Mouse (Mus musculus): ENCODE data around the gene 1110051M20Rik. TPM values are rescaled to one million over a fixed set of nuclear protein-coding genes. Genes with fewer than 3 reads are reported as not detected.

Gene 1110051M20Rik
- polyA plus RNA-seq, 1 experiment from 2014 or later, result 42.3 TPM

DNA sequence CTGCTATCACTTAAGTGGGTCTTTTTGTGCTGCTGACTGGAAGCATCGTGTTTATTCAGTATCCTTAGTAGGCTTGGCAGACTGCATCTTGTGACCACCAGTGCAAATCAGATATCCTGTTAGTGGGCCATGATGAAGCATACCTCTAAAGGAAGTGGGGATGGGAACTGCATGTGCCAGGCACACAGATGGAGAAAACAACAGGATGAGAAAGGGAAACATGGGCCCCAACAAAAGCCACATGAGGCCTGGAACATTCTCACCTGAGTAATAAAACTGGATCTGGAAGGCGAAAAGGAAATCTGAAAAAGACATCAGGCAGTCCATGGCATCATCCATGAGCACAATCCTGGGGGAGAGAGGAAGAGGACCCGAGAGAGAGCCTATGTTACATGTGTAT, 160.5 kb downstream of the 1110051M20Rik start:
- Histone ChIP-seq H3K36me3 (ENCODE audit: control insufficient read depth, insufficient read depth, low read length) (no peaks in the 10 kb centered on the region), H3K9me3 (replicated peaks; ENCODE audit: control insufficient read depth, low read length) (no peaks in the 10 kb centered on the region), H3K4me2 (ENCODE audit: low read depth, low read length) (no peak overlapping the region), H3K9ac (ENCODE audit: low read length) (no peak overlapping the region), H3K27ac (ENCODE audit: low read length) (peak overlapping the region; percentile 74; the same call in 1 of the 2 replicates), H3K27me3 (ENCODE audit: control insufficient read depth, insufficient read depth, low read length) (no peaks in the 10 kb centered on the region), H3K4me3 (replicated peaks; ENCODE audit: low read length) (no peak overlapping the region), H3K4me1 (ENCODE audit: control insufficient read depth, insufficient read depth, low read length) (peaks cover 17% of the 10 kb centered on the region; the same call in 1 of the 2 replicates)
- 75% methylated on average over 3 of the region's 3 CpGs for WGBS
- no peak for ATAC-seq (ENCODE audit: insufficient read depth, low FRiP score)

DNA sequence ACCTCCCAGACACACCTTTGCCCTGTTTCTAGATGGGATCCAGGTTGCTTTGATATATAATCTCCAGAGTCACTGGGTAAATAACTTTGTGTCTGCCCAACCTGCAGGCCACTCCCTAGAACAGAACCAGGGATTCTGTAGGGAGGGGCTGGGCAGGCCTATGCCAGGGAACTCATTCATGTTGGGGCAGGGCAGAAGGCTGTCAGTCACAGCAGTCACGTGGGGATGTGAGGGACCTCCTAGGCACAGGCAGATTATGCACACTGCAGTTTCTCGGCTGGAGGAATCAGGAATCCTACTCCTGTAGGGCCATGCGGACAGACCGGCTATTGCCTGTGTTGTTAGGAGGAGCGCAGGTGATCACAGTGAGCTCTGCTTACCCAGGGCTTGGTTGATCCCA, 163.1 kb downstream of the 1110051M20Rik start:
- ATAC-seq (ENCODE audit: insufficient read depth, low FRiP score), result peak; percentile 90
- no peaks in the 10 kb centered on the region for H3K9me3 ChIP-seq (replicated peaks; ENCODE audit: control insufficient read depth, low read length)
- H3K4me1 ChIP-seq (ENCODE audit: control insufficient read depth, insufficient read depth, low read length), result peaks cover 17% of the 10 kb centered on the region; the same call in 1 of the 2 replicates
- H3K4me2 ChIP-seq (ENCODE audit: low read depth, low read length), result no peak overlapping the region
- 54% methylated on average over 5 of the region's 5 CpGs for WGBS
- H3K9ac ChIP-seq (ENCODE audit: low read length), result no peak overlapping the region
- H3K27me3 ChIP-seq (ENCODE audit: control insufficient read depth, insufficient read depth, low read length), result no peaks in the 10 kb centered on the region
- peak overlapping the region; percentile 68; the same call in 1 of the 2 replicates for H3K27ac ChIP-seq (ENCODE audit: low read length)
- no peak overlapping the region for H3K4me3 ChIP-seq (replicated peaks; ENCODE audit: low read length)
- H3K36me3 ChIP-seq (ENCODE audit: control insufficient read depth, insufficient read depth, low read length), result no peaks in the 10 kb centered on the region

- no peaks in the 10 kb centered on the region for H3K27me3 ChIP-seq (ENCODE audit: control insufficient read depth, insufficient read depth, low read length)
- H3K4me3 ChIP-seq (replicated peaks; ENCODE audit: low read length), result no peak overlapping the region
- no peaks in the 10 kb centered on the region for H3K9me3 ChIP-seq (replicated peaks; ENCODE audit: control insufficient read depth, low read length)
- H3K36me3 ChIP-seq (ENCODE audit: control insufficient read depth, insufficient read depth, low read length), result peaks cover 8% of the 10 kb centered on the region
- ATAC-seq (ENCODE audit: insufficient read depth, low FRiP score), result peak; percentile 19; the same call in 1 of the 2 replicates
- no peak overlapping the region for H3K4me2 ChIP-seq (ENCODE audit: low read depth, low read length)
- WGBS, result 61% methylated on average over 2 of the region's 2 CpGs
- H3K4me1 ChIP-seq (ENCODE audit: control insufficient read depth, insufficient read depth, low read length), result peaks cover 9% of the 10 kb centered on the region; the same call in 1 of the 2 replicates
- no peak overlapping the region for H3K9ac ChIP-seq (ENCODE audit: low read length)
- no peak overlapping the region; the same call in 1 of the 2 replicates for H3K27ac ChIP-seq (ENCODE audit: low read length)
Measured at GRCm38 (mm10) chr2:91279372-91279755, 165.1 kb downstream of the 1110051M20Rik start.

DNA sequence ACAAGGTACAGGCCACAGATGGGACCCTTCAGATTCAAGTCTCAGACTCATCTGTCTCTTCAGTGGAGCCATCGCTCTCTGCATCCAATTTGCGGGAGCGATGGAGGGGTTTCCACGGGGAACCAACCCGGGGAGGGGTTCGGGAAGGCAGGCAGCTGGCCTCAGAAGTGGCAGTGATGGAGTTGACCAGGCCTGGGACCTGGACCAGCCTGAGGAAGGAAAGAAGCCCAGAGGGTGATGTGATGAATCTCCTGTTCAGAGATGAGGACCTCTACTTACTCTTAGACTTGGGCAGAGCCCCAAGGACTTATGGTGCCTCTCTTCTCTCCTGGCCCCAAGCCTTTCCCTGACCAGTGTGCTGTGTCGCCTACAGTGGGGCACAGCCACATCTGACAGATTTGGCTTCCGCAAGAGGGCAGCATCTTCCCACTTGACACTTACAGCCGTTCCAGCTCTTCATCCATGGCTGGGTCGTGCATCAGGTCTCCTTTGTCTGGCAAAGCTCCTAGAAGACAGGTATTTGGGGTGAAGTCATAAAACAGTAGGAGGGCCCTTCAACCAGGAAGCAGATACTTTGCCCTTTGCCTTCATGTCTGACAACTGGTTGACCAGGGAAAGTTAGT, 165.6 kb downstream of the 1110051M20Rik start:
- Histone ChIP-seq H3K9me3 (replicated peaks; ENCODE audit: control insufficient read depth, low read length) (no peaks in the 10 kb centered on the region), H3K27ac (ENCODE audit: low read length) (no peak overlapping the region), H3K4me2 (ENCODE audit: low read depth, low read length) (no peak overlapping the region), H3K4me1 (ENCODE audit: control insufficient read depth, insufficient read depth, low read length) (peaks cover 6% of the 10 kb centered on the region; the same call in 1 of the 2 replicates), H3K9ac (ENCODE audit: low read length) (no peak overlapping the region), H3K4me3 (replicated peaks; ENCODE audit: low read length) (no peak overlapping the region), H3K27me3 (ENCODE audit: control insufficient read depth, insufficient read depth, low read length) (no peaks in the 10 kb centered on the region), H3K36me3 (ENCODE audit: control insufficient read depth, insufficient read depth, low read length) (peaks cover 8% of the 10 kb centered on the region)
- peak; percentile 63; the same call in 1 of the 2 replicates for ATAC-seq (ENCODE audit: insufficient read depth, low FRiP score)
- WGBS, result 29% methylated on average over 10 of the region's 10 CpGs

GRCm38 (mm10) chr2:91269687-91270133, 174.8 kb downstream of the 1110051M20Rik start:
- no peaks in the 10 kb centered on the region for H3K27me3 ChIP-seq (ENCODE audit: control insufficient read depth, insufficient read depth, low read length)
- peaks cover 10% of the 10 kb centered on the region for H3K4me1 ChIP-seq (ENCODE audit: control insufficient read depth, insufficient read depth, low read length)
- H3K4me2 ChIP-seq (ENCODE audit: low read depth, low read length), result no peak overlapping the region
- peaks cover 20% of the 10 kb centered on the region; the same call in 1 of the 2 replicates for H3K36me3 ChIP-seq (ENCODE audit: control insufficient read depth, insufficient read depth, low read length)
- ATAC-seq (ENCODE audit: insufficient read depth, low FRiP score), result no peak
- no peaks in the 10 kb centered on the region for H3K9me3 ChIP-seq (replicated peaks; ENCODE audit: control insufficient read depth, low read length)
- 93% methylated on average over 8 of the region's 8 CpGs for WGBS
- no peak overlapping the region for H3K4me3 ChIP-seq (replicated peaks; ENCODE audit: low read length)
- no peak overlapping the region for H3K9ac ChIP-seq (ENCODE audit: low read length)
- no peak overlapping the region for H3K27ac ChIP-seq (ENCODE audit: low read length)

DNA sequence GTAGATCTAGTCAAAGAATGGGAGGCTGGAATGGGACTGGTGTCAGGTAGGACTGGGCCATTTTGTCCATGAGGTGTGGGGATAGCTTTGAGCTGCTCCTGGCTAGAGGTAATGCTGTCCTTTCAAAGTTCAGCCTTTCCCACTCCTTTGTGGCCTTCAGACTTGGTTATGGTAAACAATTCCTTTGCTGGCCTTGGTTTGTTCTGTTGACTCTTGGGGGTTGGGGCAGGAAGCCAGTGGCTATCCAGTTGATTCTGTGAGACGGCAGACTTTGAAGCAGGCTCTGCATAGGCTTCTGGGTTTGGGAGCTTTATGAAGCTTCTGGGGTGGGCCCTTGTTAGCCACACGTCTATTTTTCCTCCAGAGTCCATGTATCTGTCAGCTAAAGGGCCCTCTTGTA, 175.8 kb downstream of the 1110051M20Rik start:
- Histone ChIP-seq H3K4me1 (ENCODE audit: control insufficient read depth, insufficient read depth, low read length) (peaks cover 14% of the 10 kb centered on the region), H3K36me3 (ENCODE audit: control insufficient read depth, insufficient read depth, low read length) (peaks cover 20% of the 10 kb centered on the region; the same call in 1 of the 2 replicates), H3K9me3 (replicated peaks; ENCODE audit: control insufficient read depth, low read length) (no peaks in the 10 kb centered on the region), H3K4me3 (replicated peaks; ENCODE audit: low read length) (no peak overlapping the region), H3K27me3 (ENCODE audit: control insufficient read depth, insufficient read depth, low read length) (no peaks in the 10 kb centered on the region), H3K4me2 (ENCODE audit: low read depth, low read length) (no peak overlapping the region), H3K27ac (ENCODE audit: low read length) (no peak overlapping the region), H3K9ac (ENCODE audit: low read length) (no peak overlapping the region)
- ATAC-seq (ENCODE audit: insufficient read depth, low FRiP score), result no peak
- WGBS, result 62% methylated on average over 2 of the region's 2 CpGs

DNA sequence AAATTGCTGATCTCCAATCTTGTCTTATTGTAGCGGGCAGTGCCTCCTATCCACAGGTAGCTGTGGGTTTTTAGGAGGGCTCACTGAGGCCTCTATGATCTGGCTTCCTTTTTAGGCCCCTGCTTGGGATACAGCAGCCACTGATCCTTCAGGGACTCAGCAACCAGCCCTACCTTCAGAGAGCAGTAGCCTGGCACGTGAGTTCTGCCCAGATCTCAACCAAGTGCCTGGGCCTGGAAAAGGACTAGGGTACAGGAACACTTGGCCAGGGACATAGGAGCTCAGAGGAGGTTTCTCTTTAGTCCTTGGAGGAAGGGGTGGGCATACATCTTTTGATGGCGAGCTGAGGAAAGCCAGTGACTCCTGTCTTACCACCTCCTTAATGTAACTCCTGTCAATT, 176.5 kb downstream of the 1110051M20Rik start:
- H3K4me3 ChIP-seq (replicated peaks; ENCODE audit: low read length), result no peak overlapping the region
- ATAC-seq (ENCODE audit: insufficient read depth, low FRiP score), result no peak
- no peaks in the 10 kb centered on the region for H3K27me3 ChIP-seq (ENCODE audit: control insufficient read depth, insufficient read depth, low read length)
- no peak overlapping the region for H3K27ac ChIP-seq (ENCODE audit: low read length)
- H3K9ac ChIP-seq (ENCODE audit: low read length), result no peak overlapping the region
- H3K4me1 ChIP-seq (ENCODE audit: control insufficient read depth, insufficient read depth, low read length), result peaks cover 14% of the 10 kb centered on the region
- peaks cover 20% of the 10 kb centered on the region; the same call in 1 of the 2 replicates for H3K36me3 ChIP-seq (ENCODE audit: control insufficient read depth, insufficient read depth, low read length)
- H3K4me2 ChIP-seq (ENCODE audit: low read depth, low read length), result no peak overlapping the region
- WGBS, result 90% methylated on average over 3 of the region's 3 CpGs
- no peaks in the 10 kb centered on the region for H3K9me3 ChIP-seq (replicated peaks; ENCODE audit: control insufficient read depth, low read length)

- Histone ChIP-seq H3K4me3 (replicated peaks; ENCODE audit: low read length) (peak within 1 kb of the TSS; percentile 85), H3K27me3 (ENCODE audit: control insufficient read depth, insufficient read depth, low read length) (no peaks in the 10 kb centered on the region), H3K9ac (ENCODE audit: low read length) (peak within 1 kb of the TSS; percentile 95), H3K36me3 (ENCODE audit: control insufficient read depth, insufficient read depth, low read length) (peaks cover 15% of the 10 kb centered on the region; the same call in 1 of the 2 replicates), H3K4me2 (ENCODE audit: low read depth, low read length) (peak within 1 kb of the TSS; percentile 88), H3K9me3 (replicated peaks; ENCODE audit: control insufficient read depth, low read length) (no peaks in the 10 kb centered on the region), H3K4me1 (ENCODE audit: control insufficient read depth, insufficient read depth, low read length) (peaks cover 14% of the 10 kb centered on the region), H3K27ac (ENCODE audit: low read length) (peak within 1 kb of the TSS; percentile 96)
- ATAC-seq (ENCODE audit: insufficient read depth, low FRiP score), result peak; percentile 99
- WGBS, result 1% methylated on average over 72 of the region's 72 CpGs
Measured at GRCm38 (mm10) chr2:91264711-91265681, 179.5 kb downstream of the 1110051M20Rik start, which contains the start of gene Arfgap2. Gene Arfgap2 (plus strand): TSS chr2:91264974.
